Mouse (Mus musculus) liver, adult 2 months (tissue): Measurements from ENCODE around the gene Veph1.

Experiments
- CTCF ChIP-seq: fragments of 200-500 bp; IDR thresholded peaks from 2 replicates; pipeline ENCODE4 v1.5.1; 2011; ENCODE audit warnings: low read depth, low read length, control low read depth
- POLR2A ChIP-seq: fragments of 200-500 bp; IDR thresholded peaks from 2 replicates; pipeline ENCODE4 v1.6.1; 2011; ENCODE audit warnings: low read length, control low read depth; ENCODE audit not compliant: insufficient read depth; ENCODE audit errors: extremely low read depth

GRCm38 (mm10) chr3:66078898-66079537, 217.6 kb downstream of the Veph1 start:
- TF ChIP-seq CTCF (no peak), POLR2A (no peak)
